Mouse (Mus musculus): Measurements from ENCODE around the gene Cd47. TPM values are rescaled to one million over a fixed set of nuclear protein-coding genes. Genes with fewer than 3 reads are reported as not detected.
A peak's percentile ranks its signal among the peaks of the same experiment; 100 is the strongest.

Cd47 gene
- polyA plus RNA-seq, 1 experiment from 2014 or later = 286 TPM

GRCm38 (mm10) chr16:49796271-49796670 lies 4.1 kb upstream of the Cd47 start:
- WGBS (ENCODE audit: insufficient replicate concordance) = 73% methylated on average over 2 of the region's 2 CpGs
- DNase-seq (no peak), ATAC-seq (no peak)
- H3K9ac ChIP-seq (replicated peaks) = no peak overlapping the region
- H3K4me2 ChIP-seq (ENCODE audit: low read depth, low read length) = no peak overlapping the region
- H3K4me3 ChIP-seq (ENCODE audit: low read depth, low read length) = no peak overlapping the region
- no peaks in the 10 kb centered on the region for H3K36me3 ChIP-seq (replicated peaks; ENCODE audit: insufficient read depth, low read length)
- no peaks in the 10 kb centered on the region for H3K27me3 ChIP-seq (ENCODE audit: insufficient read depth, low read length)
- TF ChIP-seq EP300 (IDR thresholded peaks at IDR 0.05; ENCODE audit: low read depth) (no peak), CTCF (IDR thresholded peaks at IDR 0.05; ENCODE audit: low read depth) (no peak)
- peaks cover 72% of the 10 kb centered on the region for H3K4me1 ChIP-seq (ENCODE audit: insufficient read depth)
- no peaks in the 10 kb centered on the region for H3K9me3 ChIP-seq (ENCODE audit: low read length)
- H3K27ac ChIP-seq (ENCODE audit: low read depth) = peak overlapping the region; percentile 18; the same call in 1 of the 2 replicates

- DNase-seq = no peak
- H3K9me3 ChIP-seq (ENCODE audit: low read length) = no peaks in the 10 kb centered on the region
- WGBS (ENCODE audit: insufficient replicate concordance) = 94% methylated on average over 2 of the region's 2 CpGs
- no peak overlapping the region for H3K27ac ChIP-seq (ENCODE audit: low read depth)
- H3K4me2 ChIP-seq (ENCODE audit: low read depth, low read length) = no peak overlapping the region
- ATAC-seq = no peak
- no peak overlapping the region for H3K9ac ChIP-seq (replicated peaks)
- no peaks in the 10 kb centered on the region for H3K36me3 ChIP-seq (replicated peaks; ENCODE audit: insufficient read depth, low read length)
- H3K4me1 ChIP-seq (ENCODE audit: insufficient read depth) = peaks cover 72% of the 10 kb centered on the region
- H3K27me3 ChIP-seq (ENCODE audit: insufficient read depth, low read length) = no peaks in the 10 kb centered on the region
- no peak overlapping the region for H3K4me3 ChIP-seq (ENCODE audit: low read depth, low read length)
- no peak for TF ChIP-seq CTCF (IDR thresholded peaks at IDR 0.05; ENCODE audit: low read depth)
Measured at GRCm38 (mm10) chr16:49796954-49797353, 3.4 kb upstream of the Cd47 start.

- no peak for DNase-seq
- WGBS (ENCODE audit: insufficient replicate concordance) = 24% methylated on average over 6 of the region's 6 CpGs
- TF ChIP-seq CTCF (IDR thresholded peaks at IDR 0.05; ENCODE audit: low read depth) = no peak
- peak; percentile 70 for TF ChIP-seq EP300 (IDR thresholded peaks at IDR 0.05; ENCODE audit: low read depth)
- Histone ChIP-seq H3K9me3 (ENCODE audit: low read length) (no peaks in the 10 kb centered on the region), H3K27me3 (ENCODE audit: insufficient read depth, low read length) (no peaks in the 10 kb centered on the region), H3K4me3 (ENCODE audit: low read depth, low read length) (no peak overlapping the region), H3K9ac (replicated peaks) (peak overlapping the region; percentile 16; the same call in 1 of the 2 replicates), H3K4me1 (ENCODE audit: insufficient read depth) (peaks cover 66% of the 10 kb centered on the region), H3K36me3 (replicated peaks; ENCODE audit: insufficient read depth, low read length) (no peaks in the 10 kb centered on the region), H3K27ac (ENCODE audit: low read depth) (peak overlapping the region; percentile 98), H3K4me2 (ENCODE audit: low read depth, low read length) (no peak overlapping the region; the same call in 1 of the 2 replicates)
- ATAC-seq = no peak
Measured at GRCm38 (mm10) chr16:49798790-49799189, 1.5 kb upstream of the Cd47 start.

GRCm38 (mm10) chr16:49800996-49801395 lies 663 bp downstream of the Cd47 start:
- Histone ChIP-seq H3K9me3 (ENCODE audit: low read length) (no peaks in the 10 kb centered on the region), H3K9ac (replicated peaks) (peak overlapping the region; percentile 53; the same call in 1 of the 2 replicates), H3K36me3 (replicated peaks; ENCODE audit: insufficient read depth, low read length) (no peaks in the 10 kb centered on the region), H3K27me3 (ENCODE audit: insufficient read depth, low read length) (no peaks in the 10 kb centered on the region), H3K27ac (ENCODE audit: low read depth) (peak overlapping the region; percentile 98), H3K4me1 (ENCODE audit: insufficient read depth) (peaks cover 70% of the 10 kb centered on the region), H3K4me3 (ENCODE audit: low read depth, low read length) (no peak overlapping the region), H3K4me2 (ENCODE audit: low read depth, low read length) (peak overlapping the region; percentile 47)
- no peak for DNase-seq
- TF ChIP-seq CTCF (IDR thresholded peaks at IDR 0.05; ENCODE audit: low read depth) (no peak), EP300 (IDR thresholded peaks at IDR 0.05; ENCODE audit: low read depth) (no peak)
- ATAC-seq = no peak
- 57% methylated on average over 5 of the region's 5 CpGs for WGBS (ENCODE audit: insufficient replicate concordance)

GRCm38 (mm10) chr16:49801399-49801798 lies 1.1 kb downstream of the Cd47 start:
- H3K36me3 ChIP-seq (replicated peaks; ENCODE audit: insufficient read depth, low read length) = no peaks in the 10 kb centered on the region
- DNase-seq = no peak
- H3K27me3 ChIP-seq (ENCODE audit: insufficient read depth, low read length) = no peaks in the 10 kb centered on the region
- H3K4me3 ChIP-seq (ENCODE audit: low read depth, low read length) = no peak overlapping the region
- peak overlapping the region; percentile 53; the same call in 1 of the 2 replicates for H3K9ac ChIP-seq (replicated peaks)
- H3K27ac ChIP-seq (ENCODE audit: low read depth) = peak overlapping the region; percentile 98
- WGBS (ENCODE audit: insufficient replicate concordance) = 31% methylated on average over 5 of the region's 5 CpGs
- H3K4me1 ChIP-seq (ENCODE audit: insufficient read depth) = peaks cover 69% of the 10 kb centered on the region
- peak overlapping the region; percentile 47 for H3K4me2 ChIP-seq (ENCODE audit: low read depth, low read length)
- no peaks in the 10 kb centered on the region for H3K9me3 ChIP-seq (ENCODE audit: low read length)
- TF ChIP-seq CTCF (IDR thresholded peaks at IDR 0.05; ENCODE audit: low read depth) (no peak), EP300 (IDR thresholded peaks at IDR 0.05; ENCODE audit: low read depth) (no peak; the same call in 1 of the 2 replicates)
- no peak for ATAC-seq

- WGBS (ENCODE audit: insufficient replicate concordance) = 80% methylated on average over 2 of the region's 2 CpGs
- H3K4me2 ChIP-seq (ENCODE audit: low read depth, low read length) = no peak overlapping the region
- peaks cover 76% of the 10 kb centered on the region for H3K4me1 ChIP-seq (ENCODE audit: insufficient read depth)
- no peak overlapping the region for H3K4me3 ChIP-seq (ENCODE audit: low read depth, low read length)
- no peak for TF ChIP-seq EP300 (IDR thresholded peaks at IDR 0.05; ENCODE audit: low read depth)
- TF ChIP-seq CTCF (IDR thresholded peaks at IDR 0.05; ENCODE audit: low read depth) = no peak
- no peak for DNase-seq
- H3K9me3 ChIP-seq (ENCODE audit: low read length) = no peaks in the 10 kb centered on the region
- no peaks in the 10 kb centered on the region for H3K27me3 ChIP-seq (ENCODE audit: insufficient read depth, low read length)
- H3K27ac ChIP-seq (ENCODE audit: low read depth) = peak overlapping the region; percentile 37; the same call in 1 of the 2 replicates
- no peak overlapping the region for H3K9ac ChIP-seq (replicated peaks)
- H3K36me3 ChIP-seq (replicated peaks; ENCODE audit: insufficient read depth, low read length) = no peaks in the 10 kb centered on the region
- no peak for ATAC-seq
Measured at GRCm38 (mm10) chr16:49802993-49803392, 2.7 kb downstream of the Cd47 start.

All from liver, postnatal 0 days (tissue).